Mouse (Mus musculus): ENCODE data around the gene Hoxb6.

Gene Hoxb6

GRCm38 (mm10) chr11:96350791-96351190, 58.5 kb downstream of the Hoxb6 start:
- DNase-seq (ENCODE audit: low spot score in 2 of 2), result no peak
